Mouse (Mus musculus) stomach, embryonic 16.5 days (tissue): ENCODE measurements at regions not wholly inside any gene's neighbourhood (a gene's known extent, or its start where the extent isn't known, plus 50 kb on each side); places are given as distances from the start of the nearest gene placed in this dataset.

Experiments used
- ATAC-seq: fragments of 200-750 bp; cut with Nextera tagmentation; 2 replicates; pipeline ENCODE4 v1.8.0; 2017; ENCODE audit warnings: moderate number of reproducible peaks, moderate TSS enrichment; ENCODE audit not compliant: insufficient read depth, low FRiP score
- H3K27ac ChIP-seq: fragments of 300-500 bp; sonication (generic); 2 replicates; pipeline ENCODE4 v1.5.1; 2014; ENCODE audit warnings: low read length
- H3K27me3 ChIP-seq: fragments of 300-500 bp; sonication (generic); 2 replicates; pipeline ENCODE4 v1.6.1; 2014; ENCODE audit warnings: low read length, control low read depth, mixed read lengths; ENCODE audit not compliant: control insufficient read depth, insufficient read depth
- H3K36me3 ChIP-seq: fragments of 300-500 bp; sonication (generic); 2 replicates; pipeline ENCODE4 v1.6.1; 2014; ENCODE audit warnings: low read length; ENCODE audit not compliant: control insufficient read depth, insufficient read depth
- H3K4me1 ChIP-seq: fragments of 300-500 bp; sonication (generic); 2 replicates; pipeline ENCODE4 v1.6.1; 2014; ENCODE audit warnings: low read length, control low read depth, mixed read lengths; ENCODE audit not compliant: control insufficient read depth, insufficient read depth
- H3K4me2 ChIP-seq: fragments of 300-500 bp; sonication (generic); 2 replicates; pipeline ENCODE4 v1.6.1; 2014; ENCODE audit warnings: low read depth, low read length, mixed read lengths
- H3K4me3 ChIP-seq: fragments of 300-500 bp; sonication (generic); replicated peaks from 2 replicates; pipeline ENCODE4 v1.5.1; 2014; ENCODE audit warnings: mild to moderate bottlenecking, low read length
- H3K9ac ChIP-seq: fragments of 300-500 bp; sonication (generic); 2 replicates; pipeline ENCODE4 v1.6.1; 2014; ENCODE audit warnings: low read length
- H3K9me3 ChIP-seq: fragments of 300-500 bp; sonication (generic); replicated peaks from 2 replicates; pipeline ENCODE4 v1.6.1; 2016; ENCODE audit warnings: low read length, control low read depth; ENCODE audit not compliant: control insufficient read depth
- whole genome bisulfite sequencing: fragments of 180-500 bp; shearing (Covaris S2); extraction: QIAGEN DNeasy Blood & Tissue Kit; methylation state at CpG from one replicate; pipeline ENCODE4 v1.1.7; 2014; 5-methylcytosine and 5-hydroxymethylcytosine counted together

- Histone ChIP-seq H3K27ac (peak overlapping the region; percentile 74), H3K9ac (no peak overlapping the region), H3K9me3 (no peaks in the 10 kb centered on the region), H3K4me1 (no peaks in the 10 kb centered on the region), H3K4me3 (no peak overlapping the region), H3K4me2 (no peak overlapping the region), H3K36me3 (no peaks in the 10 kb centered on the region), H3K27me3 (no peaks in the 10 kb centered on the region)
- 37% methylated on average over 5 of the region's 5 CpGs for WGBS
- peak; percentile 80 for ATAC-seq
These were observed 53.6 kb upstream of the Actr3 start for GRCm38 (mm10) chr1:125488915-125489730.

- Histone ChIP-seq H3K27me3 (no peaks in the 10 kb centered on the region), H3K27ac (no peak overlapping the region), H3K9ac (no peak overlapping the region), H3K4me3 (no peak overlapping the region), H3K4me1 (no peaks in the 10 kb centered on the region), H3K36me3 (no peaks in the 10 kb centered on the region), H3K9me3 (no peaks in the 10 kb centered on the region), H3K4me2 (no peak overlapping the region)
- ATAC-seq: no peak
- WGBS: 50% methylated on average over 5 of the region's 5 CpGs
These were observed 55.5 kb upstream of the Actr3 start for GRCm38 (mm10) chr1:125491014-125491413.

GRCm38 (mm10) chr1:125494598-125494997 is 59.1 kb upstream of the Actr3 start:
- no peaks in the 10 kb centered on the region for H3K36me3 ChIP-seq
- ATAC-seq: no peak
- WGBS: 81% methylated on average over 6 of the region's 6 CpGs

DNA sequence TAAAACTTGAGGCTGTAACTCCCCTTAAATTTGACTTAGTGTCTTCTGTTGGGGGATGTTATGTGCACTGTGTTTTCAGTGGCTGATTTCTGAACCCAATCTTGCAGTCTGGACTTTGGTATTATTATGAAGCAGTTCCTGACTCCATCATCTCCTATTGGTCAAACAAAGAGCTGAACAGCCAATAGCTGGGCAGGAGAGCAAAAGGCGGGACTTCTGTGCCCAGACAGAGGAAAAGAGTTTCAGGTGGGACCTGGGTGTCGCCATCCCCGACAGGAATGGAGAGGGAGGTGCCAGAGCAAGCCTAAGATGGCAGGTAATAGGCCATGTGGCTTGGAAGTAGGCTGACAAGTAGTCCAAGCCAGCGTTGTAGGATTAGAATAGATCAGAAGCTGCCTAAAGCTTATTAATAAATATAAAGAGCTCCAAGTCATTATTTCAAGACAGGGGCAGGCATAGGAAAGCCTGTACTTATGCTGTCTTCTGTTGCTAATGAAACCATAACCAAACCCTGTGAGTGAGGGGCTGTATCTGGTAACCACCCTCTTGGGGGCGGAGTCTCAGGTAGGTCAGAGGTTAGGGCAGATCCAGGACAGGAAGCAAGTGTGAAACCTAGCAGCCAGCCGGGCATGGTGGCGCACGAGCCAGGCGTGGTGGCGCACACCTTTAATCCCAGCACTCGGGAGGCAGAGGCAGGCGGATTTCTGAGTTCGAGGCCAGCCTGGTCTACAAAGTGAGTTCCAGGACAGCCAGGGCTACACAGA is 60.0 kb upstream of the Actr3 start:
- H3K9ac ChIP-seq: no peak overlapping the region
- no peak for ATAC-seq
- H3K27me3 ChIP-seq: no peaks in the 10 kb centered on the region
- WGBS: 80% methylated on average over 11 of the region's 13 CpGs
- H3K4me1 ChIP-seq: no peaks in the 10 kb centered on the region
- no peak overlapping the region for H3K4me2 ChIP-seq
- H3K9me3 ChIP-seq: no peaks in the 10 kb centered on the region
- H3K4me3 ChIP-seq: no peak overlapping the region
- no peak overlapping the region for H3K27ac ChIP-seq
- no peaks in the 10 kb centered on the region for H3K36me3 ChIP-seq

More at GRCm38 (mm10) chr1:125494598-125494997, 59.1 kb upstream of the Actr3 start:
- Histone ChIP-seq H3K4me3 (no peak overlapping the region), H3K27ac (no peak overlapping the region), H3K27me3 (no peaks in the 10 kb centered on the region), H3K9ac (no peak overlapping the region), H3K9me3 (no peaks in the 10 kb centered on the region), H3K4me1 (no peaks in the 10 kb centered on the region), H3K4me2 (no peak overlapping the region)

DNA sequence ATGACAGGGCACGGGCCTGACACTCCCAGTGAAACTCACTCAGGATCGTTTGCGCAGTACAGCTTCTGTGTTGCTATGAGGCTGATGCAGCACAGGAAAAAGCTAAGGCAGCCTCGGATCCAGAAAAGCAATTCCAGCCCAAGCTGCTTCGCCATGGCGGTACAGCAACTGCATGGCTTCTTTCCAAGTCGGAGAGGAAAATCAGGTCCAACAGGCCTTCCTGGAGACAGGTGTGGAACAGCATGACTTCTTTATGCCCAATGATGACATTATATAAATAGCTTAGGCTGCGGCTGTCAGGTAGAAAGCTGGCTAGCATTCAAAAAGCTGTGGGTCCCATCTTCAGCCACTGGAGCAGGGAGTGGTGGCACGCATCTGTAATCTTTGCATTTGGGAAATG is 61.5 kb upstream of the Actr3 start:
- 75% methylated on average over 9 of the region's 9 CpGs for WGBS
- Histone ChIP-seq H3K27me3 (no peaks in the 10 kb centered on the region), H3K4me1 (no peaks in the 10 kb centered on the region), H3K27ac (peak overlapping the region; percentile 46; the same call in 1 of the 2 replicates), H3K4me2 (no peak overlapping the region), H3K4me3 (no peak overlapping the region), H3K36me3 (no peaks in the 10 kb centered on the region), H3K9me3 (no peaks in the 10 kb centered on the region), H3K9ac (no peak overlapping the region)
- no peak for ATAC-seq

DNA sequence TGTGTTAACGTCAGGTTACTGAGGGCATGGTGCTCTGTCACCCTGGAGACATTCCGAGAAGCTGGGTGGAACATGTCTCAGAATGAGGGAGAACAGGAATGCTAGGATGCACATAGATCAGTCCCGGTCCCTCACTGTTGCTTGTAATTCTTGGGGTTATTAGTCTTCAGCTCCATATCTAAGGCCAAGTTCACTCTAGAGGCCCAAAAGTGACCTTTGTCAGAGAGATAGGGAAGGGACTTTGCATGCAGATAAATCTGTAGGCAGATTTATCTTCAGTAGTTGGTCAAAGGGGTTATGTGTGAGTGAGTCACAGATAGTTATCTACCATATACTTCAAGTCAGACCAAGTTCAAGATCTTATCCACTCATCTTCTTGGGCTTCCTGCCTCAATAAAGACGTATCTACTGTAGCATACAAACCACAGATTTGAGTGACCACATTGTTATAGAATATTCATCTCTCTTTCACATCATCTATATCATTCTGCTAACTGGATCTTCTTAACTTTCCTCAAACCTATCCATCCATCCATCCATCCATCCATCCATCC is 58.4 kb upstream of the Slc35f5 start:
- Histone ChIP-seq H3K9me3 (no peaks in the 10 kb centered on the region; the same call in 1 of the 2 replicates), H3K9ac (no peak overlapping the region), H3K4me3 (no peak overlapping the region), H3K4me1 (no peaks in the 10 kb centered on the region), H3K36me3 (no peaks in the 10 kb centered on the region), H3K27me3 (no peaks in the 10 kb centered on the region), H3K4me2 (no peak overlapping the region), H3K27ac (no peak overlapping the region)
- WGBS: 85% methylated on average over 4 of the region's 4 CpGs
- ATAC-seq: no peak

DNA sequence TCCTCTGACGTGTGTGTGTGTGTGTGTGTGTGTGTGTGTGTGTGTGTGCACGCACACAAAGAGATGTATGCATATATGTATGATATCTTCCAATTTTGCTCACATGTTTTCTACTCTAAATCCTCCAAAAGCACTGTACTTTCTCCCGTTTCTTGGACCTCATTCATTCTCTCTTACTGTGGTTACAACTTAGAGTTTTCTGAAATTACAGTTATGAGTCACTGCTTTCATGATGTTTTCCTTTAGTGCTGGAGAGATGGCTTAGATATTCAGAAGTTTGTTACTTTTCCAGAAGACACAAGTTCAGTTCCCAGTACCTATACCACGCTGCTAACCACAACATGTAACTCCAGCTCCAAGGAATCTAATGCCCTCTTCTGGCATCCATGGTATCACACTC is 56.5 kb upstream of the Slc35f5 start:
- no peak overlapping the region for H3K27ac ChIP-seq
- no peaks in the 10 kb centered on the region; the same call in 1 of the 2 replicates for H3K4me1 ChIP-seq
- H3K36me3 ChIP-seq: no peaks in the 10 kb centered on the region
- ATAC-seq: no peak
- H3K27me3 ChIP-seq: no peaks in the 10 kb centered on the region
- no peak overlapping the region for H3K4me2 ChIP-seq
- H3K4me3 ChIP-seq: no peak overlapping the region
- H3K9ac ChIP-seq: no peak overlapping the region
- no peaks in the 10 kb centered on the region; the same call in 1 of the 2 replicates for H3K9me3 ChIP-seq
- WGBS: 81% methylated on average over 4 of the region's 4 CpGs

DNA sequence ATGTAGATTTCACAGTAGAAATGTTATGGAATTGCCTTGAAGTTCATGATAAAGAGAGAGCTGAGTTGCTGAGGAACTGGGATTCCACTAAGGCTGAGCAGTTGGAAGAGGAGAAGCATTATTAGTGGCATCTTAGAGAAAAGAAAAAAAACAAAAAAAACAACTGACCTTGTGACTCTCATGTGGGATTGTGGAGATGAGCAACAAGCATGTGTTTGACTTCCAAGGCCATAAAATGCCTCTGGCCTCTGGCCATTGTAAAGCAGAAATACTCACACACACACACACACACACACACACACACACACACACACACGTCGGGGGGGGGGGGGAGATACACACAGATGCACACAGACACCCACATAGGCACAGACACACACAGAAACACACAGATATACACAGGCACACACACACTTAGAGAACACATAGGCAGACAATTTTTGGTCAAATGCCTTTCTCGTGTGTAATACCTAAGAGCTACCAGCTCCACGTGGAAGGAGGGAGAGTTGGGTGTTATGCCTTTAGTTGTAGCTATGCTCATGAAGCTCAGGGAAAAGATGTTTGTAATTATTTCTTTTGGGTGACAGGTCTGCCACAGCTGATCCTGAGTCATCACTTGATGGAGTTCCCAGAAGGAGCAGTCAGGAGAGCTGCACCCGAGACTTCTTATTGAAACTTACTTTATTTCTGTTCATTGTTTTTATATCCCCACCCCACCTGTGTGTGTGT is 52.4 kb upstream of the Slc35f5 start:
- no peak; the same call in 1 of the 2 replicates for ATAC-seq
- 44% methylated on average over 3 of the region's 5 CpGs for WGBS

More for the DNA sequence above, 52.4 kb upstream of the Slc35f5 start:
- Histone ChIP-seq H3K4me2 (no peak overlapping the region), H3K4me3 (no peak overlapping the region), H3K27me3 (no peaks in the 10 kb centered on the region), H3K27ac (no peak overlapping the region), H3K4me1 (no peaks in the 10 kb centered on the region; the same call in 1 of the 2 replicates), H3K36me3 (no peaks in the 10 kb centered on the region), H3K9me3 (no peaks in the 10 kb centered on the region; the same call in 1 of the 2 replicates), H3K9ac (no peak overlapping the region)
